Comparison of ENCODE assay signal across 8 mouse cellular contexts in genomic region chr12:26444054-26444453, GRCm38 (mm10). TPM values are rescaled to one million over a fixed set of nuclear protein-coding genes. Genes with fewer than 3 reads are reported as not detected.
A peak's percentile ranks its signal among the peaks of the same experiment; 100 is the strongest.
DNase-seq lines count a peak whose midpoint lies in the region; ATAC-seq and TF ChIP-seq lines count a peak whose summit lies in the region.

No protein-coding gene starts in this region.

- no peak overlapping the region for H3K4me3 ChIP-seq in midbrain, embryonic 10.5 days
- H3K4me3 ChIP-seq in midbrain, embryonic 13.5 days (replicated peaks): no peak overlapping the region
- no peak overlapping the region for H3K4me3 ChIP-seq in hindbrain, postnatal 0 days (ENCODE audit: low read length)
- H3K4me3 ChIP-seq in limb, embryonic 10.5 days: no peak overlapping the region

- no peaks in the 10 kb centered on the region for H3K4me1 ChIP-seq in midbrain, embryonic 10.5 days
- H3K4me1 ChIP-seq in midbrain, embryonic 13.5 days (replicated peaks): no peaks in the 10 kb centered on the region
- no peaks in the 10 kb centered on the region for H3K4me1 ChIP-seq in hindbrain, postnatal 0 days (ENCODE audit: insufficient read depth, low read length)
- 0 out of 2 replicates have a peak, but pooled peaks cover 3% of the 10 kb centered on the region for H3K4me1 ChIP-seq in limb, embryonic 10.5 days

- no peaks in the 10 kb centered on the region for H3K36me3 ChIP-seq in midbrain, embryonic 10.5 days
- H3K36me3 ChIP-seq in midbrain, embryonic 13.5 days: no peaks in the 10 kb centered on the region
- no peaks in the 10 kb centered on the region for H3K36me3 ChIP-seq in hindbrain, postnatal 0 days (ENCODE audit: insufficient read depth, low read length)
- no peaks in the 10 kb centered on the region for H3K36me3 ChIP-seq in limb, embryonic 10.5 days

- H3K9ac ChIP-seq in midbrain, embryonic 13.5 days (replicated peaks): no peak overlapping the region
- H3K9ac ChIP-seq in hindbrain, postnatal 0 days (replicated peaks; ENCODE audit: low read length): no peak overlapping the region

- ATAC-seq in midbrain, embryonic 13.5 days: no peak
- no peak for ATAC-seq in hindbrain, postnatal 0 days

- DNase-seq in midbrain, embryonic 10.5 days (ENCODE audit: low spot score): peak; percentile 50
- DNase-seq in adrenal gland, postnatal 25 days: peak; percentile 84
- peak; percentile 43 for DNase-seq in embryo, embryonic 9.5 days (ENCODE audit: extremely low spot score)
- DNase-seq in hindbrain, postnatal 0 days (ENCODE audit: low spot score): peak; percentile 81
- peak; percentile 76 for DNase-seq in limb, embryonic 10.5 days (ENCODE audit: low spot score)
- DNase-seq in retina, postnatal 1 day: peak; percentile 71
- peak; percentile 34 for DNase-seq in urinary bladder, adult 2 months (ENCODE audit: low spot score)

- no peaks in the 10 kb centered on the region for H3K9me3 ChIP-seq in midbrain, embryonic 10.5 days (replicated peaks)
- H3K9me3 ChIP-seq in midbrain, embryonic 13.5 days: no peaks in the 10 kb centered on the region
- no peaks in the 10 kb centered on the region for H3K9me3 ChIP-seq in hindbrain, postnatal 0 days (ENCODE audit: low read length)
- no peaks in the 10 kb centered on the region for H3K9me3 ChIP-seq in limb, embryonic 10.5 days (replicated peaks)

- no peak overlapping the region for H3K4me2 ChIP-seq in midbrain, embryonic 13.5 days (replicated peaks)
- no peak overlapping the region for H3K4me2 ChIP-seq in hindbrain, postnatal 0 days (ENCODE audit: low read depth, low read length)

- WGBS in midbrain, embryonic 10.5 days: under 1% methylated on average over 2 of the region's 2 CpGs
- 4% methylated on average over 2 of the region's 2 CpGs for WGBS in midbrain, embryonic 13.5 days
- 0% methylated on average over 2 of the region's 2 CpGs for WGBS in hindbrain, postnatal 0 days
- WGBS in limb, embryonic 10.5 days: 1% methylated on average over 2 of the region's 2 CpGs

- no peaks in the 10 kb centered on the region for H3K27me3 ChIP-seq in midbrain, embryonic 10.5 days (ENCODE audit: low read depth, poor library complexity, severe bottlenecking)
- no peaks in the 10 kb centered on the region for H3K27me3 ChIP-seq in midbrain, embryonic 13.5 days
- no peaks in the 10 kb centered on the region for H3K27me3 ChIP-seq in hindbrain, postnatal 0 days (ENCODE audit: insufficient read depth, low read length)
- H3K27me3 ChIP-seq in limb, embryonic 10.5 days (ENCODE audit: low read depth, poor library complexity, severe bottlenecking): no peaks in the 10 kb centered on the region

- no peak overlapping the region for H3K27ac ChIP-seq in midbrain, embryonic 10.5 days (replicated peaks)
- H3K27ac ChIP-seq in midbrain, embryonic 13.5 days: no peak overlapping the region
- H3K27ac ChIP-seq in hindbrain, postnatal 0 days: no peak overlapping the region
- no peak overlapping the region for H3K27ac ChIP-seq in limb, embryonic 10.5 days

- TF ChIP-seq CTCF in hindbrain, postnatal 0 days (IDR thresholded peaks at IDR 0.05; ENCODE audit: low read depth): peak; percentile 79

RNA-seq across cellular contexts. Expression of gene Rsad2, which starts 12.2 kb away (rescaled TPM):
- polyA plus RNA-seq in midbrain, embryonic 10.5 days (2016; fragmentation: Nextera tagmentation; extraction: Ambion mirVana): 0.14 and 0.35 TPM in 2 replicates
- polyA plus RNA-seq in midbrain, embryonic 13.5 days (2015; fragmentation: Nextera tagmentation; extraction: Ambion mirVana): 0.15 and 0.36 TPM in 2 replicates
- 18.5 and 19.1 TPM in 2 replicates for total RNA-seq in adrenal gland, postnatal 25 days (2021)
- total RNA-seq in hindbrain, postnatal 0 days (2014; rRNA removed): 1.3 and 1.5 TPM in 2 replicates
- 1.4 and 1.5 TPM in 2 replicates for polyA plus RNA-seq in hindbrain, postnatal 0 days (2015; fragmentation: Nextera tagmentation; extraction: Ambion mirVana)
- polyA plus RNA-seq in limb, embryonic 10.5 days (2016; fragmentation: Nextera tagmentation; extraction: Ambion mirVana): 0.78 and 0.94 TPM in 2 replicates
- polyA plus RNA-seq in urinary bladder, adult 2 months (2012; rRNA removed): 2.5 and 3.5 TPM in 2 replicates

RNA-seq across cellular contexts. Expression of gene Cmpk2, which starts 24.9 kb away (rescaled TPM):
- 4.2 and 6.2 TPM in 2 replicates for polyA plus RNA-seq in midbrain, embryonic 10.5 days (2016; fragmentation: Nextera tagmentation; extraction: Ambion mirVana)
- 7.6 and 8.5 TPM in 2 replicates for polyA plus RNA-seq in midbrain, embryonic 13.5 days (2015; fragmentation: Nextera tagmentation; extraction: Ambion mirVana)
- total RNA-seq in adrenal gland, postnatal 25 days (2021): 24.0 and 24.6 TPM in 2 replicates
- 24.0 and 25.2 TPM in 2 replicates for total RNA-seq in hindbrain, postnatal 0 days (2014; rRNA removed)
- 21.1 and 21.3 TPM in 2 replicates for polyA plus RNA-seq in hindbrain, postnatal 0 days (2015; fragmentation: Nextera tagmentation; extraction: Ambion mirVana)
- polyA plus RNA-seq in limb, embryonic 10.5 days (2016; fragmentation: Nextera tagmentation; extraction: Ambion mirVana): 3.4 and 5.4 TPM in 2 replicates
- polyA plus RNA-seq in urinary bladder, adult 2 months (2012; rRNA removed): 3.9 and 4.8 TPM in 2 replicates

RNA-seq across cellular contexts. Expression of gene Rnf144a, which starts 29.0 kb away (rescaled TPM):
- 35.5 and 35.6 TPM in 2 replicates for polyA plus RNA-seq in midbrain, embryonic 10.5 days (2016; fragmentation: Nextera tagmentation; extraction: Ambion mirVana)
- 29.0 and 32.9 TPM in 2 replicates for polyA plus RNA-seq in midbrain, embryonic 13.5 days (2015; fragmentation: Nextera tagmentation; extraction: Ambion mirVana)
- total RNA-seq in adrenal gland, postnatal 25 days (2021): 15.1 and 21.5 TPM in 2 replicates
- total RNA-seq in hindbrain, postnatal 0 days (2014; rRNA removed): 31.6 and 33.4 TPM in 2 replicates
- 21.4 and 24.4 TPM in 2 replicates for polyA plus RNA-seq in hindbrain, postnatal 0 days (2015; fragmentation: Nextera tagmentation; extraction: Ambion mirVana)
- 44.2 and 54.9 TPM in 2 replicates for polyA plus RNA-seq in limb, embryonic 10.5 days (2016; fragmentation: Nextera tagmentation; extraction: Ambion mirVana)
- 3.4 and 5.5 TPM in 2 replicates for polyA plus RNA-seq in urinary bladder, adult 2 months (2012; rRNA removed)

Comparison
In these comparisons a context has a peak if more than half of its experiments do, and no peak if none do; other contexts are left out.
1. DNase-seq: peak in every context shown above with its lines; median percentile 84 in adrenal gland, postnatal 25 days; 81 in hindbrain, postnatal 0 days; 76 in limb, embryonic 10.5 days; 71 in retina, postnatal 1 day; 50 in midbrain, embryonic 10.5 days; 43 in embryo, embryonic 9.5 days; 34 in urinary bladder, adult 2 months.